Mouse (Mus musculus): ENCODE measurements around the gene Gpsm1. TPM values are rescaled to one million over a fixed set of nuclear protein-coding genes. Genes with fewer than 3 reads are reported as not detected.
"Not testable (repeated sequence)": the region's sequence is repeated elsewhere in the genome, so short reads cannot be mapped to it uniquely, and the experiment has no call there.

The Gpsm1 gene
- polyA plus RNA-seq, 1 experiment from 2014 or later = 64.4 TPM

- WGBS = 81% methylated on average over 13 of the region's 13 CpGs
- no peaks in the 10 kb centered on the region for H3K9me3 ChIP-seq (replicated peaks)
These were observed 43.5 kb downstream of the Gpsm1 start for GRCm38 (mm10) chr2:26358667-26359320.

GRCm38 (mm10) chr2:26359983-26360382 lies 44.7 kb downstream of the Gpsm1 start:
- Histone ChIP-seq H3K27ac (no peak overlapping the region), H3K4me3 (no peak overlapping the region), H3K4me2 (no peak overlapping the region), H3K4me1 (replicated peaks) (peaks cover 15% of the 10 kb centered on the region), H3K9me3 (replicated peaks) (no peaks in the 10 kb centered on the region), H3K27me3 (no peaks in the 10 kb centered on the region), H3K36me3 (peaks cover 6% of the 10 kb centered on the region), H3K9ac (no peak overlapping the region)
- WGBS = 52% methylated on average over 6 of the region's 6 CpGs
- no peak for ATAC-seq (replicated peaks; ENCODE audit: insufficient number of reproducible peaks, insufficient read depth, low FRiP score, low read depth)

More at GRCm38 (mm10) chr2:26358667-26359320, 43.5 kb downstream of the Gpsm1 start:
- Histone ChIP-seq H3K36me3 (no peaks in the 10 kb centered on the region), H3K27me3 (no peaks in the 10 kb centered on the region), H3K4me1 (replicated peaks) (peaks cover 4% of the 10 kb centered on the region; the same call in 1 of the 2 replicates), H3K4me3 (no peak overlapping the region), H3K9ac (no peak overlapping the region), H3K27ac (no peak overlapping the region), H3K4me2 (no peak overlapping the region)
- ATAC-seq (replicated peaks; ENCODE audit: insufficient number of reproducible peaks, insufficient read depth, low FRiP score, low read depth) = no peak

- H3K4me1 ChIP-seq (replicated peaks) = peaks cover 23% of the 10 kb centered on the region
These were observed 45.5 kb downstream of the Gpsm1 start, which contains the start of gene Card9 for GRCm38 (mm10) chr2:26360772-26361171. Card9 (minus strand) TSS chr2:26360918.

GRCm38 (mm10) chr2:26362991-26363390 lies 47.7 kb downstream of the Gpsm1 start:
- Histone ChIP-seq H3K36me3 (peaks cover 29% of the 10 kb centered on the region), H3K27me3 (no peaks in the 10 kb centered on the region), H3K9ac (no peak overlapping the region), H3K4me2 (no peak overlapping the region), H3K27ac (no peak overlapping the region), H3K4me1 (replicated peaks) (peaks cover 23% of the 10 kb centered on the region), H3K4me3 (no peak overlapping the region), H3K9me3 (replicated peaks) (no peaks in the 10 kb centered on the region)
- 83% methylated on average over 5 of the region's 5 CpGs for WGBS
- no peak for ATAC-seq (replicated peaks; ENCODE audit: insufficient number of reproducible peaks, insufficient read depth, low FRiP score, low read depth)

More at GRCm38 (mm10) chr2:26360772-26361171, 45.5 kb downstream of the Gpsm1 start, which contains the start of gene Card9:
- H3K27ac ChIP-seq = no peak within 1 kb of the TSS
- H3K36me3 ChIP-seq = peaks cover 8% of the 10 kb centered on the region
- ATAC-seq (replicated peaks; ENCODE audit: insufficient number of reproducible peaks, insufficient read depth, low FRiP score, low read depth) = no peak
- no peak within 1 kb of the TSS for H3K4me2 ChIP-seq
- no peak within 1 kb of the TSS for H3K4me3 ChIP-seq
- no peaks in the 10 kb centered on the region for H3K9me3 ChIP-seq (replicated peaks)
- H3K27me3 ChIP-seq = no peaks in the 10 kb centered on the region
- 52% methylated on average over 3 of the region's 3 CpGs for WGBS
- no peak within 1 kb of the TSS for H3K9ac ChIP-seq

- WGBS = 61% methylated on average over 5 of the region's 5 CpGs
These were observed 48.2 kb downstream of the Gpsm1 start for GRCm38 (mm10) chr2:26363481-26363880.

GRCm38 (mm10) chr2:26364738-26365465 lies 49.6 kb downstream of the Gpsm1 start:
- 40% methylated on average over 10 of the region's 10 CpGs for WGBS
- Histone ChIP-seq H3K4me3 (no peak overlapping the region), H3K27me3 (no peaks in the 10 kb centered on the region), H3K4me2 (no peak overlapping the region), H3K9me3 (replicated peaks) (no peaks in the 10 kb centered on the region), H3K4me1 (replicated peaks) (peaks cover 21% of the 10 kb centered on the region), H3K27ac (peak overlapping the region; percentile 63), H3K9ac (0 out of 2 replicates have a peak overlapping the region, but pooled peaks have one; percentile 1), H3K36me3 (peaks cover 47% of the 10 kb centered on the region)
- ATAC-seq (replicated peaks; ENCODE audit: insufficient number of reproducible peaks, insufficient read depth, low FRiP score, low read depth) = peak; percentile 61

More at GRCm38 (mm10) chr2:26363481-26363880, 48.2 kb downstream of the Gpsm1 start:
- peaks cover 33% of the 10 kb centered on the region for H3K36me3 ChIP-seq
- no peaks in the 10 kb centered on the region for H3K27me3 ChIP-seq
- H3K27ac ChIP-seq = no peak overlapping the region
- no peak overlapping the region for H3K4me2 ChIP-seq
- no peak for ATAC-seq (replicated peaks; ENCODE audit: insufficient number of reproducible peaks, insufficient read depth, low FRiP score, low read depth)
- no peak overlapping the region for H3K9ac ChIP-seq
- peaks cover 23% of the 10 kb centered on the region for H3K4me1 ChIP-seq (replicated peaks)
- no peaks in the 10 kb centered on the region for H3K9me3 ChIP-seq (replicated peaks)
- H3K4me3 ChIP-seq = no peak overlapping the region

- Histone ChIP-seq H3K27ac (no peak overlapping the region), H3K9ac (no peak overlapping the region), H3K4me2 (no peak overlapping the region), H3K36me3 (peaks cover 75% of the 10 kb centered on the region), H3K4me1 (replicated peaks) (peaks cover 19% of the 10 kb centered on the region), H3K4me3 (no peak overlapping the region), H3K27me3 (no peaks in the 10 kb centered on the region), H3K9me3 (replicated peaks) (no peaks in the 10 kb centered on the region)
- 89% methylated on average over 6 of the region's 6 CpGs for WGBS
- ATAC-seq (replicated peaks; ENCODE audit: insufficient number of reproducible peaks, insufficient read depth, low FRiP score, low read depth) = no peak
These were observed 52.6 kb downstream of the Gpsm1 start for GRCm38 (mm10) chr2:26367911-26368310.

- no peak for ATAC-seq (replicated peaks; ENCODE audit: insufficient number of reproducible peaks, insufficient read depth, low FRiP score, low read depth)
- Histone ChIP-seq H3K4me1 (replicated peaks) (peaks cover 19% of the 10 kb centered on the region), H3K9ac (no peak overlapping the region)
These were observed 53.3 kb downstream of the Gpsm1 start for GRCm38 (mm10) chr2:26368572-26368971.

GRCm38 (mm10) chr2:26372396-26372795 lies 57.1 kb downstream of the Gpsm1 start:
- H3K9ac ChIP-seq = no peak overlapping the region
- no peak overlapping the region for H3K27ac ChIP-seq
- H3K9me3 ChIP-seq (replicated peaks) = no peaks in the 10 kb centered on the region
- no peak overlapping the region for H3K4me3 ChIP-seq
- ATAC-seq (replicated peaks; ENCODE audit: insufficient number of reproducible peaks, insufficient read depth, low FRiP score, low read depth) = no peak
- H3K4me2 ChIP-seq = no peak overlapping the region
- H3K27me3 ChIP-seq = no peaks in the 10 kb centered on the region
- 92% methylated on average over 8 of the region's 8 CpGs for WGBS
- H3K36me3 ChIP-seq = peaks cover 92% of the 10 kb centered on the region
- H3K4me1 ChIP-seq (replicated peaks) = no peaks in the 10 kb centered on the region

More at GRCm38 (mm10) chr2:26368572-26368971, 53.3 kb downstream of the Gpsm1 start:
- no peaks in the 10 kb centered on the region for H3K27me3 ChIP-seq
- H3K36me3 ChIP-seq = peaks cover 81% of the 10 kb centered on the region
- H3K4me3 ChIP-seq = no peak overlapping the region
- H3K9me3 ChIP-seq (replicated peaks) = no peaks in the 10 kb centered on the region
- 91% methylated on average over 1 of the region's 1 CpGs for WGBS
- no peak overlapping the region for H3K27ac ChIP-seq
- no peak overlapping the region for H3K4me2 ChIP-seq

GRCm38 (mm10) chr2:26380131-26380771 lies 64.9 kb downstream of the Gpsm1 start, which contains the start of gene Snapc4:
Snapc4 (minus strand) TSS chr2:26380653.
- Histone ChIP-seq H3K9me3 (replicated peaks) (no peaks in the 10 kb centered on the region), H3K27me3 (no peaks in the 10 kb centered on the region), H3K4me2 (peak within 1 kb of the TSS; percentile 91), H3K36me3 (peaks cover 54% of the 10 kb centered on the region), H3K4me1 (replicated peaks) (peaks cover 5% of the 10 kb centered on the region), H3K4me3 (peak within 1 kb of the TSS; percentile 85), H3K9ac (peak within 1 kb of the TSS; percentile 79), H3K27ac (peak within 1 kb of the TSS; percentile 48)
- under 1% methylated on average over 38 of the region's 38 CpGs for WGBS
- ATAC-seq (replicated peaks; ENCODE audit: insufficient number of reproducible peaks, insufficient read depth, low FRiP score, low read depth) = peak; percentile 86

- H3K9me3 ChIP-seq (replicated peaks); H3K27me3 ChIP-seq; H3K27ac ChIP-seq; H3K4me1 ChIP-seq (replicated peaks); ATAC-seq (replicated peaks; ENCODE audit: insufficient number of reproducible peaks, insufficient read depth, low FRiP score, low read depth): not testable (repeated sequence)
- H3K4me3 ChIP-seq = peak overlapping the region; percentile 85
- 28% methylated on average over 6 of the region's 6 CpGs for WGBS
- peaks cover 54% of the 10 kb centered on the region for H3K36me3 ChIP-seq
- 0 out of 2 replicates have a peak overlapping the region, but pooled peaks have one; percentile 79 for H3K9ac ChIP-seq
- H3K4me2 ChIP-seq = peak overlapping the region; percentile 91
These were observed 65.6 kb downstream of the Gpsm1 start for GRCm38 (mm10) chr2:26380871-26381270.
